Mouse (Mus musculus) embryonic fibroblast, embryonic 13.5 days (primary cell): ENCODE measurements around the gene Lrrc30.
A peak's percentile ranks its signal among the peaks of the same experiment; 100 is the strongest.

Experiments used
- CTCF ChIP-seq: IDR thresholded peaks from 2 replicates; pipeline ENCODE4 v1.5.1; 2011; ENCODE audit warnings: mild to moderate bottlenecking, control low read depth, low read length, moderate library complexity, borderline replicate concordance; ENCODE audit not compliant: insufficient read depth
- POLR2A ChIP-seq: IDR thresholded peaks from 2 replicates; pipeline ENCODE4 v1.6.1; 2011; ENCODE audit warnings: low read depth, mild to moderate bottlenecking, control low read depth, low read length, moderate library complexity

GRCm38 (mm10) chr17:67651506-67651905 is 19.0 kb upstream of the Lrrc30 start:
- TF ChIP-seq CTCF (peak; percentile 65; the same call in 1 of the 2 replicates), POLR2A (no peak)
